21 mouse cellular contexts compared by ENCODE assay signal in genomic region chr10:58427930-58428329, GRCm38 (mm10).
"Had no signal": no experiment of that assay in that cellular context is flagged by ENCODE, and none has a peak within 500 bp of the region (broad histone marks: within the 10 kb centered on the region; RNA-seq: fewer than 3 reads in every experiment).

No protein-coding gene starts in this region.

- DNase-seq: liver, postnatal 0 days; lung, adult 2 months; lung, postnatal 14 days; lung, postnatal 4 days; retina, postnatal 1 day; right cerebral cortex, adult 18-20 months; right cerebral cortex, postnatal 25 days; right cerebral cortex, postnatal 4 days; spleen, adult 18-20 months; thymus, adult 18-20 months; thymus, postnatal 14 days; thymus, postnatal 36 days had no signal

- ATAC-seq: liver, postnatal 0 days; lung, postnatal 0 days; midbrain, embryonic 13.5 days; midbrain, embryonic 15.5 days had no signal

- H3K9ac ChIP-seq: liver, embryonic 15.5 days; liver, postnatal 0 days; lung, embryonic 15.5 days; midbrain, embryonic 13.5 days; midbrain, embryonic 15.5 days; neural tube, embryonic 13.5 days; neural tube, embryonic 15.5 days had no signal

- H3K4me3 ChIP-seq: liver, embryonic 15.5 days; lung, embryonic 15.5 days; megakaryocyte, embryonic 14.5 days; midbrain, embryonic 13.5 days; midbrain, embryonic 15.5 days; neural tube, embryonic 13.5 days; neural tube, embryonic 15.5 days had no signal

- H3K4me1 ChIP-seq: liver, embryonic 15.5 days; lung, embryonic 15.5 days; midbrain, embryonic 13.5 days; midbrain, embryonic 15.5 days; neural tube, embryonic 13.5 days; neural tube, embryonic 15.5 days had no signal

- H3K27ac ChIP-seq: liver, embryonic 15.5 days; lung, embryonic 15.5 days; midbrain, embryonic 13.5 days; midbrain, embryonic 15.5 days; neural tube, embryonic 13.5 days; neural tube, embryonic 15.5 days had no signal

- H3K9me3 ChIP-seq: liver, embryonic 15.5 days; lung, embryonic 15.5 days; megakaryocyte, embryonic 14.5 days; midbrain, embryonic 13.5 days; midbrain, embryonic 15.5 days; neural tube, embryonic 13.5 days; neural tube, embryonic 15.5 days had no signal

- H3K27me3 ChIP-seq: liver, embryonic 15.5 days; lung, embryonic 15.5 days; megakaryocyte, embryonic 14.5 days; midbrain, embryonic 13.5 days; midbrain, embryonic 15.5 days; neural tube, embryonic 13.5 days; neural tube, embryonic 15.5 days had no signal

- H3K4me2 ChIP-seq: liver, embryonic 15.5 days; lung, embryonic 15.5 days; midbrain, embryonic 11.5 days; midbrain, embryonic 13.5 days; midbrain, embryonic 15.5 days; neural tube, embryonic 13.5 days; neural tube, embryonic 15.5 days had no signal
